Mouse (Mus musculus) ES-Bruce4 (cell line): ENCODE data around the gene Gemin4.
"Not testable (repeated sequence)": the region's sequence is repeated elsewhere in the genome, so short reads cannot be mapped to it uniquely, and the experiment has no call there.

ENCODE experiments used
- CTCF ChIP-seq: IDR thresholded peaks from one replicate; pipeline ENCODE4 v1.8.1; 2011; ENCODE audit warnings: low read depth, low read length
- EP300 ChIP-seq: IDR thresholded peaks from 2 replicates; pipeline ENCODE4 v1.6.1; 2011; ENCODE audit warnings: low read depth, low read length; ENCODE audit not compliant: insufficient read depth
- POLR2A ChIP-seq: IDR thresholded peaks from one replicate; pipeline ENCODE4 v1.8.1; 2011; ENCODE audit warnings: low read length; ENCODE audit not compliant: insufficient read depth

- not testable (repeated sequence) for TF ChIP-seq CTCF, EP300, POLR2A
These were observed 5.9 kb downstream of the Gemin4 start for GRCm38 (mm10) chr11:76211595-76211994.
